In the genomic region with DNA sequence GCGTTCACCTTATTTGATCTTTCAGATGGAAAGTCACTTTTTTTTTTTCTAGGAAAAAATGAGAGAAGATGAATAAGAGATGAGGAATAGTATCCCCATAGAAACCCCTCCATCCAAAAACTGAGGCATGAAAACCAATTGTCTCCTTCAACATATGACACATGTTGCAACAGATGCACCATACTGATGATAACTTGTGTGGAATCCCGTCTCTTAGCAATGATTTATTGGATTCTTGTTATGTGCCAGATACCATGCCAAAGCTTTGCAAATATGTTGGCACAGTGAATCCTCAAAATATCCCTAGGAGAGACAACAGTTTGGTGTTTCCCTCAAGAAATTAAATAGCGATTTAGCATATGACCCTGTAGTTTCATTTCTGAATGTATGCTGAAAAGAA, we compare ENCODE assay signal across 16 mouse cellular contexts.
"Had no signal": no experiment of that assay in that cellular context is flagged by ENCODE, and none has a peak within 500 bp of the region (broad histone marks: within the 10 kb centered on the region; RNA-seq: fewer than 3 reads in every experiment).

No protein-coding gene starts in this region.

- H3K27ac ChIP-seq: left cerebral cortex, adult 2 months; limb, embryonic 10.5 days; liver, embryonic 15.5 days; midbrain, embryonic 10.5 days; neural tube, embryonic 15.5 days had no signal

- H3K9ac ChIP-seq: liver, embryonic 15.5 days; neural tube, embryonic 15.5 days had no signal

- H3K9me3 ChIP-seq: limb, embryonic 10.5 days; liver, embryonic 15.5 days; midbrain, embryonic 10.5 days; neural tube, embryonic 15.5 days had no signal

- H3K4me3 ChIP-seq: left cerebral cortex, adult 2 months; limb, embryonic 10.5 days; liver, embryonic 15.5 days; midbrain, embryonic 10.5 days; myocyte; neural tube, embryonic 15.5 days had no signal

- H3K27me3 ChIP-seq: liver, embryonic 15.5 days; neural tube, embryonic 15.5 days had no signal

- DNase-seq: kidney, adult 11 months; kidney, postnatal 14 days; lung, adult 2 months; lung, postnatal 36 days; midbrain, embryonic 14.5 days; right cerebral cortex, adult 18-20 months; right cerebral cortex, postnatal 25 days; thymus, postnatal 14 days had no signal

- H3K36me3 ChIP-seq: limb, embryonic 10.5 days; liver, embryonic 15.5 days; midbrain, embryonic 10.5 days; neural tube, embryonic 15.5 days had no signal

- H3K4me2 ChIP-seq: liver, embryonic 11.5 days; liver, embryonic 15.5 days; neural tube, embryonic 15.5 days had no signal

- ATAC-seq: lung, postnatal 0 days had no signal
